Mouse (Mus musculus): ENCODE measurements around the gene Zfp791. TPM values are rescaled to one million over a fixed set of nuclear protein-coding genes. Genes with fewer than 3 reads are reported as not detected.
A peak's percentile ranks its signal among the peaks of the same experiment; 100 is the strongest.

The Zfp791 gene
- polyA plus RNA-seq, 1 experiment, result 0.96 TPM

DNA sequence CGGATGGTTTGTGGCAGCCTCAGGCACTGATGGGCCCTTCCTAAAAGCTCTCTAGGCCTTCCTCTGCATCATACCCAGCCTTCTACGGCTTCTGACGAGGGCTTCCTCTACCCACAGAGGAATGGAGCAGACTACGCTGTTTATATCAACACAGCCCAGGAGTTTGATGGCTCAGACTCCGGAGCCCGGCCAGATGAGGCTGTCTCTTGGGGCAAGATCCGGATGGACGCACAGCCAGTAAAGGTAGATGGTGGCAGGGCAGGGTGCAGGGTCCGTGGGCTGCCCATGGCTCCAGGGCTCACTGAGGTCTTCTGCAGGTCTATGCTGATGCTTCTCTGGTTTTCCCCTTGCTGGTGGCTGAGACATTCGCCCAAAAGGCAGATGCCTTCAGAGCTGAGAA lies 48.3 kb downstream of the Zfp791 start:
- TF ChIP-seq POLR2A (IDR thresholded peaks at IDR 0.05; ENCODE audit: low read depth, low read length) (no peak), CTCF (IDR thresholded peaks at IDR 0.05; ENCODE audit: extremely low read depth, insufficient read length, insufficient replicate concordance, low read depth, low read length) (no peak)
- WGBS, result 95% methylated on average over 10 of the region's 10 CpGs
- H3K36me3 ChIP-seq (ENCODE audit: control insufficient read depth, insufficient read depth, low read length), result peaks cover 25% of the 10 kb centered on the region

GRCm38 (mm10) chr8:85074167-85074566 lies 48.7 kb downstream of the Zfp791 start:
- TF ChIP-seq POLR2A (IDR thresholded peaks at IDR 0.05; ENCODE audit: low read depth, low read length), result no peak
- TF ChIP-seq CTCF (IDR thresholded peaks at IDR 0.05; ENCODE audit: extremely low read depth, insufficient read length, insufficient replicate concordance, low read depth, low read length), result no peak
- 81% methylated on average over 10 of the region's 10 CpGs for WGBS
- Histone ChIP-seq H3K4me1 (ENCODE audit: control insufficient read depth, insufficient read depth, insufficient read length, low read length) (peaks cover 12% of the 10 kb centered on the region; the same call in 1 of the 2 replicates), H3K27me3 (ENCODE audit: control insufficient read depth, insufficient read depth, low read length) (no peaks in the 10 kb centered on the region), H3K4me3 (ENCODE audit: low read depth, low read length) (no peak overlapping the region), H3K36me3 (ENCODE audit: control insufficient read depth, insufficient read depth, low read length) (peaks cover 25% of the 10 kb centered on the region), H3K27ac (ENCODE audit: insufficient read depth, low read depth, low read length) (no peak overlapping the region)

More for the DNA sequence above, 48.3 kb downstream of the Zfp791 start:
- Histone ChIP-seq H3K4me3 (ENCODE audit: low read depth, low read length) (no peak overlapping the region), H3K27me3 (ENCODE audit: control insufficient read depth, insufficient read depth, low read length) (no peaks in the 10 kb centered on the region), H3K27ac (ENCODE audit: insufficient read depth, low read depth, low read length) (no peak overlapping the region), H3K4me1 (ENCODE audit: control insufficient read depth, insufficient read depth, insufficient read length, low read length) (peaks cover 12% of the 10 kb centered on the region; the same call in 1 of the 2 replicates)

DNA sequence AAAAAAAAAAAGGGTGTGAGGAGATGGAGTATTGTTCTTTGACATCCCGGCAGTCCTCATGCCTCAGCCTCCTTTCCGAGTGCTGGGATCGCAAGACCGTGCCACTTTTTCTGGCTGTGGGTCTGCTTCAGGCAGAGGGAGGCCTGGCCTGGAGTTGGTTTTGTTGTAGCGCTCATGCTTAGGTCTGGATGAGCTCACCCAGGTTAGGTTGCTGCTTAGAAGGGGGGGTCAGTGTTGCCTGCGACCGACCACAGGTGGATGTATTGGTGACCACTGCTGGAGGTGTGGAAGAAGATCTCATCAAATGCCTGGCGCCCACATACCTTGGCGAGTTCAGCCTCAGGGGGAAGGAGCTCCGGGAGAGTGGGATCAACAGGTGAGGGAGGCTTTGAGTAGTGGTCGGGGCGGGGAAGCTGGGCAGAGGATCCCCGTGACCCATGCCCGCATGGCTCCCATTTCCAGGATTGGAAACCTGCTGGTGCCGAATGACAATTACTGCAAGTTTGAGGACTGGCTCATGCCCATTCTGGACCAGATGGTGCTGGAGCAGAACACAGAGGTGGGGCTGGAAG lies 49.8 kb downstream of the Zfp791 start:
- Histone ChIP-seq H3K4me3 (ENCODE audit: low read depth, low read length) (no peak overlapping the region), H3K27ac (ENCODE audit: insufficient read depth, low read depth, low read length) (no peak overlapping the region), H3K27me3 (ENCODE audit: control insufficient read depth, insufficient read depth, low read length) (no peaks in the 10 kb centered on the region), H3K36me3 (ENCODE audit: control insufficient read depth, insufficient read depth, low read length) (peaks cover 25% of the 10 kb centered on the region), H3K4me1 (ENCODE audit: control insufficient read depth, insufficient read depth, insufficient read length, low read length) (peaks cover 12% of the 10 kb centered on the region; the same call in 1 of the 2 replicates)
- TF ChIP-seq POLR2A (IDR thresholded peaks at IDR 0.05; ENCODE audit: low read depth, low read length), result no peak
- no peak for TF ChIP-seq CTCF (IDR thresholded peaks at IDR 0.05; ENCODE audit: extremely low read depth, insufficient read length, insufficient replicate concordance, low read depth, low read length)
- WGBS, result 89% methylated on average over 15 of the region's 15 CpGs

- H3K27me3 ChIP-seq (ENCODE audit: control insufficient read depth, insufficient read depth, low read length), result no peaks in the 10 kb centered on the region
- peak overlapping the region; percentile 74 for H3K4me3 ChIP-seq (ENCODE audit: low read depth, low read length)
- peaks cover 25% of the 10 kb centered on the region for H3K36me3 ChIP-seq (ENCODE audit: control insufficient read depth, insufficient read depth, low read length)
- H3K4me1 ChIP-seq (ENCODE audit: control insufficient read depth, insufficient read depth, insufficient read length, low read length), result peaks cover 12% of the 10 kb centered on the region; the same call in 1 of the 2 replicates
- 36% methylated on average over 9 of the region's 9 CpGs for WGBS
- TF ChIP-seq CTCF (IDR thresholded peaks at IDR 0.05; ENCODE audit: extremely low read depth, insufficient read length, insufficient replicate concordance, low read depth, low read length) (no peak), POLR2A (IDR thresholded peaks at IDR 0.05; ENCODE audit: low read depth, low read length) (no peak)
- H3K27ac ChIP-seq (ENCODE audit: insufficient read depth, low read depth, low read length), result peak overlapping the region; percentile 23
Observed at GRCm38 (mm10) chr8:85072364-85072929, 50.4 kb downstream of the Zfp791 start.

GRCm38 (mm10) chr8:85071514-85072281 lies 51.2 kb downstream of the Zfp791 start, which contains the start of gene Dhps:
Gene Dhps, plus strand, starts transcription at chr8:85071757.
- Histone ChIP-seq H3K27me3 (ENCODE audit: control insufficient read depth, insufficient read depth, low read length) (no peaks in the 10 kb centered on the region), H3K4me1 (ENCODE audit: control insufficient read depth, insufficient read depth, insufficient read length, low read length) (peaks cover 12% of the 10 kb centered on the region; the same call in 1 of the 2 replicates), H3K4me3 (ENCODE audit: low read depth, low read length) (peak within 1 kb of the TSS; percentile 74), H3K27ac (ENCODE audit: insufficient read depth, low read depth, low read length) (peak within 1 kb of the TSS; percentile 93), H3K36me3 (ENCODE audit: control insufficient read depth, insufficient read depth, low read length) (peaks cover 26% of the 10 kb centered on the region)
- no peak for TF ChIP-seq CTCF (IDR thresholded peaks at IDR 0.05; ENCODE audit: extremely low read depth, insufficient read length, insufficient replicate concordance, low read depth, low read length)
- peak; percentile 84 for TF ChIP-seq POLR2A (IDR thresholded peaks at IDR 0.05; ENCODE audit: low read depth, low read length)
- WGBS, result under 1% methylated on average over 68 of the region's 68 CpGs

- TF ChIP-seq CTCF (IDR thresholded peaks at IDR 0.05; ENCODE audit: extremely low read depth, insufficient read length, insufficient replicate concordance, low read depth, low read length) (no peak), POLR2A (IDR thresholded peaks at IDR 0.05; ENCODE audit: low read depth, low read length) (no peak)
- Histone ChIP-seq H3K4me3 (ENCODE audit: low read depth, low read length) (no peak overlapping the region), H3K36me3 (ENCODE audit: control insufficient read depth, insufficient read depth, low read length) (peaks cover 24% of the 10 kb centered on the region), H3K4me1 (ENCODE audit: control insufficient read depth, insufficient read depth, insufficient read length, low read length) (peaks cover 12% of the 10 kb centered on the region; the same call in 1 of the 2 replicates), H3K27me3 (ENCODE audit: control insufficient read depth, insufficient read depth, low read length) (no peaks in the 10 kb centered on the region), H3K27ac (ENCODE audit: insufficient read depth, low read depth, low read length) (peak overlapping the region; percentile 93)
- 57% methylated on average over 5 of the region's 5 CpGs for WGBS
Observed at GRCm38 (mm10) chr8:85071041-85071440, 51.9 kb downstream of the Zfp791 start.

DNA sequence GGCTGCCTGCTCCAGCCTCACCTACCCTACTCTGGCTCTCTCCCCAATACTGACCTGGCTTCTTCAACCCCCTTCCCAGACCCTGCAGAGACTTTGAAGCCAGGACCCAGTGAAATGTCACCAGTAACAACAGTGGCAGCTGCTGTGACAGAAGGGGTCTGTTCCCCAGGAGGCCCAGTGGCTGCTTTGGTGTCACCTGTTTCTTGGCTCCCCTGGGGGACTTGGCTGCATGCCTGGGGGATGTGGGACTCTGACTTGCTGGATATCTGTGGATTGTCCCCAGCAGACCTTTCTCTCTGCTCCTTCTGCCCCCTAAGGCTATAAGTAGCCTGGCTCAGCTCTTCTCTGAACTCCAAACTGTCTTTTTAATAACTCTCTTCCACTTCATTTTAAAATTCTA lies 54.9 kb downstream of the Zfp791 start, which contains the start of gene Gm5741:
Gene Gm5741, minus strand, starts transcription at position 1 of the 400 bp plus-strand sequence.
- no peak for TF ChIP-seq CTCF (IDR thresholded peaks at IDR 0.05; ENCODE audit: extremely low read depth, insufficient read length, insufficient replicate concordance, low read depth, low read length)
- no peak for TF ChIP-seq POLR2A (IDR thresholded peaks at IDR 0.05; ENCODE audit: low read depth, low read length)
- no peak within 1 kb of the TSS for H3K4me3 ChIP-seq (ENCODE audit: low read depth, low read length)
- H3K27me3 ChIP-seq (ENCODE audit: control insufficient read depth, insufficient read depth, low read length), result no peaks in the 10 kb centered on the region
- H3K27ac ChIP-seq (ENCODE audit: insufficient read depth, low read depth, low read length), result no peak within 1 kb of the TSS
- peaks cover 18% of the 10 kb centered on the region; the same call in 1 of the 2 replicates for H3K4me1 ChIP-seq (ENCODE audit: control insufficient read depth, insufficient read depth, insufficient read length, low read length)
- H3K36me3 ChIP-seq (ENCODE audit: control insufficient read depth, insufficient read depth, low read length), result peaks cover 3% of the 10 kb centered on the region; the same call in 1 of the 2 replicates

Measured in small intestine, adult 2 months (tissue).